Mouse (Mus musculus) myocyte (in vitro differentiated cells): ENCODE measurements around the gene Lrrc4c. TPM values are rescaled to one million over a fixed set of nuclear protein-coding genes. Genes with fewer than 3 reads are reported as not detected.

ENCODE experiments used
- H3K27me3 ChIP-seq: one replicate; pipeline ENCODE4 v1.6.1; 2011; ENCODE audit not compliant: control insufficient read depth, insufficient read depth, insufficient read length
- H3K36me3 ChIP-seq: one replicate; pipeline ENCODE4 v1.6.1; 2011; ENCODE audit not compliant: control insufficient read depth, insufficient read depth
- H3K4me2 ChIP-seq: one replicate; pipeline ENCODE4 v1.6.1; 2011; ENCODE audit warnings: low read depth, control low read depth
- H3K4me3 ChIP-seq: one replicate; pipeline ENCODE4 v1.5.1; 2011; ENCODE audit warnings: mild to moderate bottlenecking, control low read depth, moderate library complexity
- H3K79me2 ChIP-seq: one replicate; pipeline ENCODE4 v1.6.1; 2011; ENCODE audit not compliant: control insufficient read depth, insufficient read depth
- H3ac ChIP-seq: one replicate; pipeline ENCODE4 v1.6.1; 2011; ENCODE audit not compliant: control insufficient read depth, insufficient read length
- CEBPB ChIP-seq: IDR thresholded peaks from 2 replicates; pipeline ENCODE4 v1.6.1; 2011; ENCODE audit warnings: mild to moderate bottlenecking, moderate library complexity; ENCODE audit not compliant: poor library complexity, insufficient read depth, severe bottlenecking
- E2F4 ChIP-seq: IDR thresholded peaks from one replicate; pipeline ENCODE4 v1.6.1; 2011; ENCODE audit warnings: mild to moderate bottlenecking, control low read depth, moderate library complexity; ENCODE audit not compliant: insufficient read depth
- MAX ChIP-seq: IDR thresholded peaks from one replicate; pipeline ENCODE4 v1.6.1; 2011; ENCODE audit warnings: low read depth, mild to moderate bottlenecking, control low read depth
- MYOD1 ChIP-seq, 3 experiments: IDR thresholded peaks; one replicate each; pipeline ENCODE4 v1.6.1; 2011; ENCODE audit warnings: control low read depth in 2 of 3, low read depth in 2 of 3, mild to moderate bottlenecking in 2 of 3, moderate library complexity in 1 of 3; ENCODE audit not compliant: insufficient read length in 2 of 3, control insufficient read depth in 1 of 3
- MYOG ChIP-seq, 3 experiments: IDR thresholded peaks; one replicate each; pipeline ENCODE4 v1.6.1; 2011; ENCODE audit warnings: control low read depth in 2 of 3, low read depth in 2 of 3, mild to moderate bottlenecking in 2 of 3; ENCODE audit not compliant: insufficient read length in 2 of 3, control insufficient read depth in 1 of 3, insufficient read depth in 1 of 3
- POLR2A ChIP-seq: IDR thresholded peaks from one replicate; pipeline ENCODE4 v1.6.1; 2011; ENCODE audit warnings: low read depth, mild to moderate bottlenecking, control low read depth, moderate library complexity; ENCODE audit not compliant: insufficient read length
- POLR2AphosphoS2 ChIP-seq: IDR thresholded peaks from one replicate; pipeline ENCODE4 v1.6.1; 2011; ENCODE audit warnings: low read depth, control low read depth; ENCODE audit not compliant: insufficient read length
- REST ChIP-seq: IDR thresholded peaks from one replicate; pipeline ENCODE4 v1.6.1; 2011; ENCODE audit warnings: mild to moderate bottlenecking, control low read depth, moderate library complexity; ENCODE audit not compliant: insufficient read depth, insufficient read length
- SRF ChIP-seq: IDR thresholded peaks from one replicate; pipeline ENCODE4 v1.6.1; 2011; ENCODE audit warnings: low read depth; ENCODE audit not compliant: control insufficient read depth, insufficient read length
- TCF12 ChIP-seq: IDR thresholded peaks from one replicate; pipeline ENCODE4 v1.6.1; 2011; ENCODE audit warnings: mild to moderate bottlenecking, control low read depth; ENCODE audit not compliant: poor library complexity, insufficient read depth, severe bottlenecking
- TCF3 ChIP-seq: IDR thresholded peaks from one replicate; pipeline ENCODE4 v1.6.1; 2011; ENCODE audit warnings: low read depth, control low read depth; ENCODE audit not compliant: insufficient read length
- USF1 ChIP-seq: IDR thresholded peaks from one replicate; pipeline ENCODE4 v1.6.1; 2011; ENCODE audit warnings: low read depth, mild to moderate bottlenecking, control low read depth, moderate library complexity
- polyA plus RNA-seq: library from polyadenylated mRNA; unstranded; fragments of >200 nt; fragmentation: generic; extraction: Trizol; gene quantifications from one replicate; pipeline ENCODE4 v1.2.1, GENCODE M21; 2012; ENCODE audit warnings: missing spikeins

Gene Lrrc4c
- polyA plus RNA-seq, 1 experiment, result 1.1 TPM

GRCm38 (mm10) chr2:96290541-96290940, 27.4 kb upstream of the Lrrc4c start:
- Histone ChIP-seq H3K36me3 (no peaks in the 10 kb centered on the region), H3ac (no peak overlapping the region), H3K27me3 (no peaks in the 10 kb centered on the region), H3K4me2 (no peak overlapping the region), H3K4me3 (no peak overlapping the region), H3K79me2 (no peaks in the 10 kb centered on the region)
- no peak for TF ChIP-seq MYOG (IDR thresholded peaks at IDR 0.05; ENCODE audit: control insufficient read depth in 1 of 3, insufficient read depth in 1 of 3, insufficient read length in 2 of 3, low read depth in 2 of 3)
- TF ChIP-seq MAX, result no peak
- no peak for TF ChIP-seq CEBPB
- TF ChIP-seq MYOD1 (IDR thresholded peaks at IDR 0.05; ENCODE audit: control insufficient read depth in 1 of 3, insufficient read length in 2 of 3, low read depth in 2 of 3), result no peak
- no peak for TF ChIP-seq E2F4
- no peak for TF ChIP-seq USF1

- Histone ChIP-seq H3K4me2 (no peak overlapping the region), H3K27me3 (no peaks in the 10 kb centered on the region), H3ac (no peak overlapping the region), H3K4me3 (no peak overlapping the region), H3K79me2 (no peaks in the 10 kb centered on the region), H3K36me3 (no peaks in the 10 kb centered on the region)
- TF ChIP-seq USF1 (no peak), E2F4 (no peak), POLR2A (no peak), MAX (no peak), REST (no peak), TCF3 (no peak), MYOG (IDR thresholded peaks at IDR 0.05; ENCODE audit: control insufficient read depth in 1 of 3, insufficient read depth in 1 of 3, insufficient read length in 2 of 3, low read depth in 2 of 3) (no peak), POLR2AphosphoS2 (no peak), MYOD1 (IDR thresholded peaks at IDR 0.05; ENCODE audit: control insufficient read depth in 1 of 3, insufficient read length in 2 of 3, low read depth in 2 of 3) (no peak)
These were observed 2.9 kb upstream of the Lrrc4c start for GRCm38 (mm10) chr2:96315034-96315433.

- Histone ChIP-seq H3K4me2 (no peak overlapping the region), H3ac (no peak overlapping the region), H3K79me2 (no peaks in the 10 kb centered on the region), H3K36me3 (no peaks in the 10 kb centered on the region), H3K27me3 (no peaks in the 10 kb centered on the region), H3K4me3 (no peak overlapping the region)
- TF ChIP-seq USF1 (no peak), MAX (no peak), POLR2A (no peak), POLR2AphosphoS2 (no peak), TCF3 (no peak), TCF12 (no peak), SRF (no peak), REST (no peak), MYOG (IDR thresholded peaks at IDR 0.05; ENCODE audit: control insufficient read depth in 1 of 3, insufficient read depth in 1 of 3, insufficient read length in 2 of 3, low read depth in 2 of 3) (no peak), CEBPB (no peak), E2F4 (no peak), MYOD1 (IDR thresholded peaks at IDR 0.05; ENCODE audit: control insufficient read depth in 1 of 3, insufficient read length in 2 of 3, low read depth in 2 of 3) (no peak)
These were observed 1.4 kb upstream of the Lrrc4c start for GRCm38 (mm10) chr2:96316531-96316930.

- Histone ChIP-seq H3K4me3 (no peak overlapping the region), H3K27me3 (no peaks in the 10 kb centered on the region), H3K36me3 (no peaks in the 10 kb centered on the region), H3K4me2 (no peak overlapping the region), H3K79me2 (no peaks in the 10 kb centered on the region), H3ac (no peak overlapping the region)
- TF ChIP-seq E2F4, result no peak
- TF ChIP-seq TCF3, result no peak
- TF ChIP-seq MAX, result no peak
- no peak for TF ChIP-seq TCF12
- no peak for TF ChIP-seq POLR2A
- no peak for TF ChIP-seq REST
- no peak for TF ChIP-seq MYOD1 (IDR thresholded peaks at IDR 0.05; ENCODE audit: control insufficient read depth in 1 of 3, insufficient read length in 2 of 3, low read depth in 2 of 3)
- TF ChIP-seq MYOG (IDR thresholded peaks at IDR 0.05; ENCODE audit: control insufficient read depth in 1 of 3, insufficient read depth in 1 of 3, insufficient read length in 2 of 3, low read depth in 2 of 3), result no peak
- no peak for TF ChIP-seq CEBPB
- no peak for TF ChIP-seq SRF
- TF ChIP-seq USF1, result no peak
- TF ChIP-seq POLR2AphosphoS2, result no peak
These were observed 587 bp downstream of the Lrrc4c start for GRCm38 (mm10) chr2:96318556-96318955.

- Histone ChIP-seq H3K79me2 (no peaks in the 10 kb centered on the region), H3K4me3 (no peak overlapping the region), H3K27me3 (no peaks in the 10 kb centered on the region), H3ac (no peak overlapping the region), H3K36me3 (no peaks in the 10 kb centered on the region), H3K4me2 (peak overlapping the region; percentile 18)
- TF ChIP-seq E2F4 (no peak), MAX (no peak), SRF (no peak), USF1 (no peak), MYOD1 (IDR thresholded peaks at IDR 0.05; ENCODE audit: control insufficient read depth in 1 of 3, insufficient read length in 2 of 3, low read depth in 2 of 3) (no peak), MYOG (IDR thresholded peaks at IDR 0.05; ENCODE audit: control insufficient read depth in 1 of 3, insufficient read depth in 1 of 3, insufficient read length in 2 of 3, low read depth in 2 of 3) (no peak)
These were observed 1.2 kb downstream of the Lrrc4c start for GRCm38 (mm10) chr2:96319201-96319600.
